Mouse (Mus musculus) MEL (cell line): ENCODE results near the gene Col4a3bp. TPM values are rescaled to one million over a fixed set of nuclear protein-coding genes. Genes with fewer than 3 reads are reported as not detected.

Experiments
- DNase-seq: peaks from one replicate; pipeline ENCODE4 v3.0.0; 2011; ENCODE audit warnings: low read depth, low spot score
- H3K27ac ChIP-seq: 2 replicates; pipeline ENCODE4 v1.5.1; 2012; ENCODE audit warnings: low read depth, mild to moderate bottlenecking, control low read depth, low read length, moderate library complexity; ENCODE audit not compliant: control insufficient read depth
- H3K27me3 ChIP-seq, 2 experiments: fragments of 150-350 bp in 1 of 2; sonication (generic) in 1 of 2; 2 replicates each; pipeline ENCODE4 v1.6.1; 2012; ENCODE audit warnings: low read length in 2 of 2, mild to moderate bottlenecking in 2 of 2, improper control_type of control experiment in 1 of 2, moderate library complexity in 1 of 2; ENCODE audit not compliant: insufficient read depth in 2 of 2, control insufficient read depth in 1 of 2
- H3K36me3 ChIP-seq, 2 experiments: 2 replicates each; pipeline ENCODE4 v1.6.1; 2012 to 2014; ENCODE audit warnings: low read length in 2 of 2, improper control_type of control experiment in 1 of 2, inconsistent platforms in 1 of 2, mild to moderate bottlenecking in 1 of 2; ENCODE audit not compliant: insufficient read depth in 2 of 2, control insufficient read depth in 1 of 2
- H3K4me1 ChIP-seq, 2 experiments: fragments of 150-350 bp in 1 of 2; sonication (generic) in 1 of 2; 2 replicates each; pipeline ENCODE4 v1.6.1; 2012; ENCODE audit warnings: low read length in 2 of 2, improper control_type of control experiment in 1 of 2, mild to moderate bottlenecking in 1 of 2; ENCODE audit not compliant: insufficient read depth in 2 of 2, control insufficient read depth in 1 of 2
- H3K4me3 ChIP-seq, 2 experiments: fragments of 150-350 bp in 1 of 2; sonication (generic) in 1 of 2; 2 replicates each; pipeline ENCODE4 v1.5.1; 2012; ENCODE audit warnings: low read depth in 2 of 2, low read length in 2 of 2, mild to moderate bottlenecking in 2 of 2, moderate library complexity in 2 of 2, control low read depth in 1 of 2, improper control_type of control experiment in 1 of 2; ENCODE audit not compliant: control insufficient read depth in 1 of 2, insufficient read depth in 1 of 2
- H3K79me2 ChIP-seq: 2 replicates; pipeline ENCODE4 v1.6.1; 2012; ENCODE audit warnings: mild to moderate bottlenecking, low read length, moderate library complexity; ENCODE audit not compliant: control insufficient read depth, poor library complexity, insufficient read depth
- H3K9ac ChIP-seq: 2 replicates; pipeline ENCODE4 v1.6.1; 2012; ENCODE audit warnings: low read depth, mild to moderate bottlenecking, control low read depth, low read length, moderate library complexity; ENCODE audit not compliant: control insufficient read depth, poor library complexity, severe bottlenecking
- H3K9me3 ChIP-seq: fragments of 150-350 bp; sonication (generic); replicated peaks from 2 replicates; pipeline ENCODE4 v1.6.1; 2012; ENCODE audit warnings: mild to moderate bottlenecking, low read length, improper control_type of control experiment, moderate library complexity; ENCODE audit not compliant: insufficient read depth
- E2F4 ChIP-seq: IDR thresholded peaks from 2 replicates; pipeline ENCODE4 v1.6.1; 2011; ENCODE audit warnings: low read depth, low read length, improper control_type of control experiment, borderline replicate concordance
- ELF1 ChIP-seq: IDR thresholded peaks from 2 replicates; pipeline ENCODE4 v1.6.1; 2014; ENCODE audit warnings: low read depth, mild to moderate bottlenecking, inconsistent platforms, low read length, improper control_type of control experiment, moderate library complexity
- EP300 ChIP-seq, 2 experiments: IDR thresholded peaks; 2 replicates each; pipeline ENCODE4 v1.6.1; 2011; ENCODE audit warnings: improper control_type of control experiment in 2 of 2, low read length in 2 of 2, low read depth in 1 of 2, mild to moderate bottlenecking in 1 of 2
- ETS1 ChIP-seq: IDR thresholded peaks from 2 replicates; pipeline ENCODE4 v1.6.1; 2012; ENCODE audit warnings: low read depth, mild to moderate bottlenecking, inconsistent platforms, low read length, improper control_type of control experiment, moderate library complexity
- GABPA ChIP-seq: IDR thresholded peaks from 2 replicates; pipeline ENCODE4 v1.6.1; 2012; ENCODE audit warnings: low read depth, mild to moderate bottlenecking, inconsistent platforms, low read length, improper control_type of control experiment, moderate library complexity
- GATA1 ChIP-seq: IDR thresholded peaks from 2 replicates; pipeline ENCODE4 v1.6.1; 2011; ENCODE audit warnings: low read depth, low read length, improper control_type of control experiment
- HCFC1 ChIP-seq: IDR thresholded peaks from 2 replicates; pipeline ENCODE4 v1.6.1; 2012; ENCODE audit warnings: low read depth, mild to moderate bottlenecking, inconsistent platforms, low read length, improper control_type of control experiment, moderate library complexity
- KAT2A ChIP-seq: conservative IDR thresholded peaks from 2 replicates; pipeline ENCODE4 v1.6.1; 2012; ENCODE audit warnings: low read depth, low read length, improper control_type of control experiment, inconsistent platforms
- MAX ChIP-seq: IDR thresholded peaks from 2 replicates; pipeline ENCODE4 v1.6.1; 2011; ENCODE audit warnings: low read length, improper control_type of control experiment
- MAZ ChIP-seq: IDR thresholded peaks from 2 replicates; pipeline ENCODE4 v1.6.1; 2012; ENCODE audit warnings: low read depth, mild to moderate bottlenecking, inconsistent platforms, low read length, improper control_type of control experiment
- MEF2A ChIP-seq: IDR thresholded peaks from 2 replicates; pipeline ENCODE4 v1.6.1; 2014; ENCODE audit warnings: low read depth, mild to moderate bottlenecking, inconsistent platforms, low read length, improper control_type of control experiment; ENCODE audit not compliant: poor library complexity, insufficient replicate concordance, severe bottlenecking; ENCODE audit errors: extremely low read depth
- MXI1 ChIP-seq: IDR thresholded peaks from 2 replicates; pipeline ENCODE4 v1.6.1; 2011; ENCODE audit warnings: mild to moderate bottlenecking, low read depth, low read length, improper control_type of control experiment
- MYB ChIP-seq: IDR thresholded peaks from 2 replicates; pipeline ENCODE4 v1.6.1; 2011; ENCODE audit warnings: mild to moderate bottlenecking, low read depth, low read length, improper control_type of control experiment
- NELFE ChIP-seq: IDR thresholded peaks from 2 replicates; pipeline ENCODE4 v1.6.1; 2011; ENCODE audit warnings: low read depth, low read length, improper control_type of control experiment
- NRF1 ChIP-seq: IDR thresholded peaks from 2 replicates; pipeline ENCODE4 v1.6.1; 2014; ENCODE audit warnings: low read depth, mild to moderate bottlenecking, inconsistent platforms, low read length, improper control_type of control experiment, moderate library complexity; ENCODE audit not compliant: poor library complexity, insufficient read depth, severe bottlenecking
- POLR2A ChIP-seq, 2 experiments: IDR thresholded peaks; 2 replicates each; pipeline ENCODE4 v1.6.1; 2011 to 2012; ENCODE audit warnings: low read length in 2 of 2, mild to moderate bottlenecking in 2 of 2, control low read depth in 1 of 2, improper control_type of control experiment in 1 of 2, low read depth in 1 of 2, moderate library complexity in 1 of 2; ENCODE audit not compliant: control insufficient read depth in 1 of 2, insufficient read depth in 1 of 2, poor library complexity in 1 of 2
- POLR2AphosphoS5 ChIP-seq: IDR thresholded peaks from 2 replicates; pipeline ENCODE4 v1.6.1; 2012; ENCODE audit warnings: low read depth, borderline replicate concordance, mild to moderate bottlenecking, inconsistent platforms, low read length, moderate library complexity, mixed read lengths
- RAD21 ChIP-seq: IDR thresholded peaks from 2 replicates; pipeline ENCODE4 v1.6.1; 2011; ENCODE audit warnings: mild to moderate bottlenecking, low read depth, low read length, improper control_type of control experiment
- SIN3A ChIP-seq: IDR thresholded peaks from 2 replicates; pipeline ENCODE4 v1.6.1; 2012; ENCODE audit warnings: low read length, improper control_type of control experiment, inconsistent platforms
- SMC3 ChIP-seq: IDR thresholded peaks from 2 replicates; pipeline ENCODE4 v1.6.1; 2011; ENCODE audit warnings: low read depth, low read length, improper control_type of control experiment
- UBTF ChIP-seq: IDR thresholded peaks from 2 replicates; pipeline ENCODE4 v1.6.1; 2012; ENCODE audit warnings: low read depth, mild to moderate bottlenecking, inconsistent platforms, low read length, improper control_type of control experiment, moderate library complexity, borderline replicate concordance; ENCODE audit not compliant: insufficient read depth
- USF1 ChIP-seq: IDR thresholded peaks from 2 replicates; pipeline ENCODE4 v1.6.1; 2014; ENCODE audit warnings: low read depth, mild to moderate bottlenecking, inconsistent platforms, low read length, improper control_type of control experiment, moderate library complexity
- ZC3H11A ChIP-seq: IDR thresholded peaks from 2 replicates; pipeline ENCODE4 v1.6.1; 2012; ENCODE audit warnings: low read depth, mild to moderate bottlenecking, inconsistent platforms, low read length, improper control_type of control experiment
- ZKSCAN1 ChIP-seq: IDR thresholded peaks from 2 replicates; pipeline ENCODE4 v1.6.1; 2012; ENCODE audit warnings: low read depth, mild to moderate bottlenecking, inconsistent platforms, low read length, improper control_type of control experiment, moderate library complexity
- ZNF384 ChIP-seq: IDR thresholded peaks from 2 replicates; pipeline ENCODE4 v1.6.1; 2012; ENCODE audit warnings: low read depth, mild to moderate bottlenecking, inconsistent platforms, low read length, improper control_type of control experiment
- polyA plus RNA-seq, 2 experiments: library from polyadenylated mRNA; stranded (reverse) in 1 of 2; unstranded in 1 of 2; fragments of >175 nt in 1 of 2; fragments of >200 nt in 1 of 2; gene quantifications; 2 replicates each; pipeline versions ENCODE4 v1.2.1 to v1.2.4; 2012; ENCODE audit warnings: low replicate concordance in 2 of 2, low read depth in 1 of 2; ENCODE audit not compliant: insufficient read length in 2 of 2, insufficient read depth in 1 of 2, missing spikeins in 1 of 2
- total RNA-seq: library from RNA; depleted of rRNA; stranded (reverse); fragments of 300-350 nt; gene quantifications from 2 replicates; pipeline ENCODE4 v1.2.3, GENCODE M21; 2012

Gene Col4a3bp
- total and polyA plus RNA-seq, 3 experiments: 8.9 to 12.1 TPM; not detected in 1

DNA sequence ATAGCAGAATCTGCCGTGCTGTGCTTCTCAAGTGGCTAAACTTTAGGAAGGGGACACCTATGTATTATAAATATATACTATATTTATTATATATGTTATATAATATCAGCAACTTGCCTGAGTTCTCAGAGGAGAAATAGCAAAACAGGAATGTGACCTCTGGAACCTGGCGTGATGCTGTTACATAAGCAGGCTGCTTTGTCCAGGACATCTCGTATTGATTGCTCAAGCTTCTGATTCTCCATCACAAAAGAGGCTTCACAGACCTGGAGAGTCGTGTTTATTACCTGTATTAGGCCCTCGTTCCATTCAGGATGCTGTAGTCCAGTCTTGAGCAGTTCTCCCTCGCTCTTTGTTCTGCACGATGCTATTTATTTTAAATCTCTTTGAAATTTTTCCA, 131.4 kb downstream of the Col4a3bp start:
- Histone ChIP-seq H3K27me3 (no peaks in the 10 kb centered on the region), H3K9me3 (no peaks in the 10 kb centered on the region), H3K4me1 (peaks cover 5 to 15% of the 10 kb centered on the region in 2 experiments), H3K9ac (no peak overlapping the region), H3K27ac (no peak overlapping the region), H3K36me3 (peaks cover 0 to 19% of the 10 kb centered on the region in 2 experiments; a peak in 2 of 4 replicates), H3K4me3 (no peak overlapping the region), H3K79me2 (peaks cover 17% of the 10 kb centered on the region)
- DNase-seq: no peak
- no peak for TF ChIP-seq RAD21
- TF ChIP-seq EP300 (IDR thresholded peaks at IDR 0.05; ENCODE audit: low read depth in 1 of 2, low read length in 2 of 2): no peak
- no peak for TF ChIP-seq ELF1
- TF ChIP-seq NRF1: no peak
- no peak for TF ChIP-seq GABPA
- TF ChIP-seq ETS1: no peak
- TF ChIP-seq USF1: no peak
- no peak for TF ChIP-seq E2F4
- TF ChIP-seq SMC3: no peak
- TF ChIP-seq MYB: no peak
- no peak for TF ChIP-seq GATA1
- no peak for TF ChIP-seq ZKSCAN1
- TF ChIP-seq MEF2A: no peak
- TF ChIP-seq MAZ: no peak
- TF ChIP-seq KAT2A: no peak
- TF ChIP-seq ZNF384: no peak

DNA sequence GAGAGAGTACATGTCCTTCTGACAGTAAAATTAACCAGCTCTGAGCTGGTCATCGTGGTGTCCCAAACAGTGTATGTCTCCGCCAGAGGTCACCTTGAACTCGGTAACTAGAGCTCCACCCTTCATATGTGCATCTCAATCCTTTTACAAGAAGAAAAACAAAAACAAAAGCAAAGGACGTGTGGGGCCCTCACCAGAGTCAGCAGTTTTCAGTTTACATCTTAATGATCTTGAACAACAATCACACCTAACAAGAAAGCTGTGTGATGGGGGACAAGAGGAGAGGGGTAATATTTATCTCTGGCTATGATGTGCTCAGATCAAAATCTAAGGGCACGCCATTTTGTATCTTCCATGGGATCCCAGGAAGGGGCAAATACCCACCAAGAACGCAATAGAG, 133.3 kb downstream of the Col4a3bp start:
- Histone ChIP-seq H3K4me3 (no peak overlapping the region), H3K9me3 (no peaks in the 10 kb centered on the region), H3K36me3 (peaks cover 0 to 11% of the 10 kb centered on the region in 2 experiments; a peak in 2 of 4 replicates), H3K27me3 (no peaks in the 10 kb centered on the region), H3K9ac (no peak overlapping the region), H3K4me1 (peaks cover 0 to 10% of the 10 kb centered on the region in 2 experiments; a peak in 2 of 4 replicates), H3K27ac (no peak overlapping the region), H3K79me2 (no peaks in the 10 kb centered on the region; the same call in 1 of the 2 replicates)
- TF ChIP-seq USF1 (no peak), UBTF (no peak), HCFC1 (no peak), EP300 (IDR thresholded peaks at IDR 0.05; ENCODE audit: low read depth in 1 of 2, low read length in 2 of 2) (no peak), MAX (no peak), SIN3A (no peak), E2F4 (no peak), KAT2A (no peak), NRF1 (no peak), MXI1 (no peak), NELFE (no peak), POLR2A (IDR thresholded peaks at IDR 0.05; ENCODE audit: control insufficient read depth in 1 of 2, insufficient read depth in 1 of 2, low read depth in 1 of 2, low read length in 2 of 2, poor library complexity in 1 of 2) (no peak), GATA1 (no peak), SMC3 (no peak), POLR2AphosphoS5 (no peak), MYB (no peak), MAZ (no peak), ETS1 (no peak), ZC3H11A (no peak)
- no peak for DNase-seq
